Mouse (Mus musculus) liver, adult 2 months (tissue): ENCODE measurements at regions not wholly inside any gene's neighbourhood (a gene's known extent, or its start where the extent isn't known, plus 50 kb on each side); places are given as distances from the start of the nearest gene placed in this dataset.

Experiments
- DNase-seq: peaks from one replicate; pipeline ENCODE4 v3.0.0-alpha.2; 2011; ENCODE audit warnings: low read depth, low spot score; ENCODE audit errors: extremely low read depth
- H3K27ac ChIP-seq: fragments of 200-500 bp; replicated peaks from 2 replicates; pipeline ENCODE4 v1.5.1; 2012; ENCODE audit warnings: low read depth, mild to moderate bottlenecking, control low read depth, inconsistent platforms, low read length; ENCODE audit not compliant: insufficient read depth
- H3K27me3 ChIP-seq: fragments of 200-500 bp; 2 replicates; pipeline ENCODE4 v1.6.1; 2012; ENCODE audit warnings: mild to moderate bottlenecking, moderate library complexity, low read length, inconsistent platforms; ENCODE audit not compliant: control insufficient read depth, insufficient read depth
- H3K36me3 ChIP-seq: fragments of 200-500 bp; 2 replicates; pipeline ENCODE4 v1.6.1; 2012; ENCODE audit warnings: low read length, inconsistent platforms; ENCODE audit not compliant: control insufficient read depth, insufficient read depth
- H3K4me1 ChIP-seq: fragments of 200-500 bp; 2 replicates; pipeline ENCODE4 v1.6.1; 2011; ENCODE audit warnings: low read length; ENCODE audit not compliant: control insufficient read depth, insufficient read depth
- H3K4me3 ChIP-seq: fragments of 200-500 bp; 2 replicates; pipeline ENCODE4 v1.5.1; 2011; ENCODE audit warnings: low read depth, mild to moderate bottlenecking, control low read depth, low read length, moderate library complexity; ENCODE audit not compliant: insufficient read depth
- H3K79me2 ChIP-seq: fragments of 200-500 bp; 2 replicates; pipeline ENCODE4 v1.6.1; 2012; ENCODE audit warnings: inconsistent platforms, mild to moderate bottlenecking, low read length, moderate library complexity; ENCODE audit not compliant: control insufficient read depth, insufficient read depth
- H3K9ac ChIP-seq: fragments of 200-500 bp; 2 replicates; pipeline ENCODE4 v1.6.1; 2012; ENCODE audit warnings: low read depth, mild to moderate bottlenecking, control low read depth, inconsistent platforms, low read length
- CTCF ChIP-seq: fragments of 200-500 bp; IDR thresholded peaks from 2 replicates; pipeline ENCODE4 v1.5.1; 2011; ENCODE audit warnings: low read depth, low read length, control low read depth
- POLR2A ChIP-seq: fragments of 200-500 bp; IDR thresholded peaks from 2 replicates; pipeline ENCODE4 v1.6.1; 2011; ENCODE audit warnings: low read length, control low read depth; ENCODE audit not compliant: insufficient read depth; ENCODE audit errors: extremely low read depth
- WGBS: fragments of 180-500 bp; shearing (Covaris S2); methylation state at CpG from one replicate; pipeline ENCODE4 v1.1.7; 2018; 5-methylcytosine and 5-hydroxymethylcytosine counted together

GRCm38 (mm10) chr13:72120467-72120866 lies 156.9 kb upstream of the Irx1 start:
- no peak for TF ChIP-seq CTCF
- no peak for TF ChIP-seq POLR2A
- H3K4me1 ChIP-seq: 0 out of 2 replicates have a peak, but pooled peaks cover 1% of the 10 kb centered on the region
- no peak for DNase-seq
- H3K9ac ChIP-seq: no peak overlapping the region
- no peaks in the 10 kb centered on the region for H3K27me3 ChIP-seq
- H3K27ac ChIP-seq: no peak overlapping the region
- WGBS: 25% methylated on average over 7 of the region's 7 CpGs
- no peaks in the 10 kb centered on the region for H3K79me2 ChIP-seq
- no peak overlapping the region for H3K4me3 ChIP-seq
- no peaks in the 10 kb centered on the region for H3K36me3 ChIP-seq

GRCm38 (mm10) chr13:72120911-72121553 lies 157.5 kb upstream of the Irx1 start:
- H3K79me2 ChIP-seq: no peaks in the 10 kb centered on the region
- WGBS: 55% methylated on average over 6 of the region's 6 CpGs

GRCm38 (mm10) chr13:72121554-72122229 lies 158.2 kb upstream of the Irx1 start:
- no peak for DNase-seq
- WGBS: 61% methylated on average over 18 of the region's 18 CpGs
- H3K4me3 ChIP-seq: no peak overlapping the region
- no peak overlapping the region for H3K9ac ChIP-seq
- H3K27ac ChIP-seq: no peak overlapping the region
- no peaks in the 10 kb centered on the region for H3K79me2 ChIP-seq
- TF ChIP-seq POLR2A: no peak
- TF ChIP-seq CTCF: no peak
- 0 out of 2 replicates have a peak, but pooled peaks cover 1% of the 10 kb centered on the region for H3K4me1 ChIP-seq
- H3K27me3 ChIP-seq: no peaks in the 10 kb centered on the region
- H3K36me3 ChIP-seq: no peaks in the 10 kb centered on the region

More at GRCm38 (mm10) chr13:72120911-72121553, 157.5 kb upstream of the Irx1 start:
- Histone ChIP-seq H3K27me3 (no peaks in the 10 kb centered on the region), H3K27ac (no peak overlapping the region), H3K4me3 (no peak overlapping the region), H3K9ac (no peak overlapping the region), H3K36me3 (no peaks in the 10 kb centered on the region), H3K4me1 (0 out of 2 replicates have a peak, but pooled peaks cover 1% of the 10 kb centered on the region)
- no peak for TF ChIP-seq POLR2A
- TF ChIP-seq CTCF: no peak
- no peak for DNase-seq

GRCm38 (mm10) chr13:72122230-72122627 lies 158.7 kb upstream of the Irx1 start:
- Histone ChIP-seq H3K9ac (no peak overlapping the region), H3K4me3 (no peak overlapping the region), H3K4me1 (0 out of 2 replicates have a peak, but pooled peaks cover 1% of the 10 kb centered on the region), H3K27me3 (no peaks in the 10 kb centered on the region), H3K27ac (no peak overlapping the region), H3K79me2 (no peaks in the 10 kb centered on the region), H3K36me3 (no peaks in the 10 kb centered on the region)
- WGBS: 37% methylated on average over 11 of the region's 11 CpGs
- no peak for DNase-seq
- no peak for TF ChIP-seq POLR2A
- TF ChIP-seq CTCF: no peak

- no peaks in the 10 kb centered on the region for H3K4me1 ChIP-seq
- H3K27me3 ChIP-seq: no peaks in the 10 kb centered on the region
- H3K4me3 ChIP-seq: no peak overlapping the region
- WGBS: 97% methylated on average over 1 of the region's 1 CpGs
- H3K36me3 ChIP-seq: no peaks in the 10 kb centered on the region
- H3K27ac ChIP-seq: no peak overlapping the region
- DNase-seq: no peak
- no peaks in the 10 kb centered on the region for H3K79me2 ChIP-seq
- TF ChIP-seq POLR2A (no peak), CTCF (no peak)
- no peak overlapping the region for H3K9ac ChIP-seq
These were observed 164.8 kb upstream of the Irx1 start for GRCm38 (mm10) chr13:72128306-72128705.

GRCm38 (mm10) chr13:72131341-72131740 lies 167.8 kb upstream of the Irx1 start:
- H3K27ac ChIP-seq: no peak overlapping the region
- H3K36me3 ChIP-seq: no peaks in the 10 kb centered on the region

More at GRCm38 (mm10) chr13:72131341-72131740, 167.8 kb upstream of the Irx1 start:
- no peak overlapping the region for H3K4me3 ChIP-seq
- H3K27me3 ChIP-seq: no peaks in the 10 kb centered on the region
- no peak overlapping the region for H3K9ac ChIP-seq
- H3K79me2 ChIP-seq: no peaks in the 10 kb centered on the region
- TF ChIP-seq POLR2A: no peak
- TF ChIP-seq CTCF: no peak
- WGBS: 79% methylated on average over 2 of the region's 2 CpGs
- no peaks in the 10 kb centered on the region for H3K4me1 ChIP-seq
- DNase-seq: no peak
